Mouse (Mus musculus): ENCODE measurements around the gene Aqp7. TPM values are rescaled to one million over a fixed set of nuclear protein-coding genes. Genes with fewer than 3 reads are reported as not detected.

The Aqp7 gene
- total RNA-seq, 2 experiments from 2014 or later = 30.2 to 49.0 TPM

- DNase-seq = no peak
- intact Hi-C loops (cut with DNase I) = no loop called here
These were observed 16.1 kb upstream of the Aqp7 start for GRCm38 (mm10) chr4:41063894-41064673.

GRCm38 (mm10) chr4:41063351-41063750, 15.4 kb upstream of the Aqp7 start:
- DNase-seq = no peak
- intact Hi-C loops (cut with DNase I) = no loop called here

GRCm38 (mm10) chr4:41057361-41057760, 9.4 kb upstream of the Aqp7 start:
- no peak for DNase-seq
- intact Hi-C loops (cut with DNase I) = no loop called here

- no peak for DNase-seq
- intact Hi-C loops (cut with DNase I) = no loop called here
These were observed 8.9 kb upstream of the Aqp7 start for GRCm38 (mm10) chr4:41056742-41057332.

GRCm38 (mm10) chr4:41056253-41056652, 8.3 kb upstream of the Aqp7 start:
- intact Hi-C loops (cut with DNase I) = no loop called here
- no peak for DNase-seq

- intact Hi-C loops (cut with DNase I) = loop anchor here (2.0 kb wide), 1 partner anchor 232 kb away; no protein-coding TSS in a partner anchor
- DNase-seq = no peak
These were observed 7.2 kb upstream of the Aqp7 start for GRCm38 (mm10) chr4:41055111-41055510.

- DNase-seq = no peak
- intact Hi-C loops (cut with DNase I) = loop anchor here (2.0 kb wide), 2 partner anchors 115 to 175 kb away; no protein-coding TSS in a partner anchor
These were observed 3.8 kb upstream of the Aqp7 start for GRCm38 (mm10) chr4:41051781-41052180.

- intact Hi-C loops (cut with DNase I) = loop anchor here (1.0 to 2.0 kb wide), 4 partner anchors 68 to 339 kb away; no protein-coding TSS in a partner anchor
- peak; percentile 85 to 88 for DNase-seq
These were observed 3.1 kb upstream of the Aqp7 start for GRCm38 (mm10) chr4:41050726-41051675.

- no peak for DNase-seq
- intact Hi-C loops (cut with DNase I) = no loop called here
These were observed 987 bp upstream of the Aqp7 start for GRCm38 (mm10) chr4:41048926-41049325.

- intact Hi-C loops (cut with DNase I) = no loop called here
- no peak for DNase-seq
These were observed 1.6 kb downstream of the Aqp7 start for GRCm38 (mm10) chr4:41046254-41046795.

GRCm38 (mm10) chr4:41045288-41045687, 2.7 kb downstream of the Aqp7 start:
- intact Hi-C loops (cut with DNase I) = loop anchor here (2.0 kb wide), 1 partner anchor 14 kb away; no protein-coding TSS in a partner anchor
- no peak for DNase-seq

- peak in 1 of 2 experiments; percentile 31 for DNase-seq
- intact Hi-C loops (cut with DNase I) = loop anchor here (2.0 kb wide), 1 partner anchor 13 kb away; no protein-coding TSS in a partner anchor
These were observed 4.0 kb downstream of the Aqp7 start for GRCm38 (mm10) chr4:41043961-41044360.

GRCm38 (mm10) chr4:41042880-41043279, 5.1 kb downstream of the Aqp7 start:
- intact Hi-C loops (cut with DNase I) = no loop called here
- no peak for DNase-seq

- DNase-seq = peak in 1 of 2 experiments; percentile 26
- intact Hi-C loops (cut with DNase I) = no loop called here
These were observed 7.0 kb downstream of the Aqp7 start for GRCm38 (mm10) chr4:41040983-41041382.

- DNase-seq = no peak
- intact Hi-C loops (cut with DNase I) = no loop called here
These were observed 10.0 kb downstream of the Aqp7 start for GRCm38 (mm10) chr4:41037942-41038341.

GRCm38 (mm10) chr4:41031242-41031641, 16.7 kb downstream of the Aqp7 start:
- intact Hi-C loops (cut with DNase I) = loop anchor here (2.0 kb wide), 1 partner anchor 14 kb away; no protein-coding TSS in a partner anchor
- DNase-seq = peak in 1 of 2 experiments; percentile 38

GRCm38 (mm10) chr4:41029372-41029771, 18.6 kb downstream of the Aqp7 start:
- no peak for DNase-seq
- intact Hi-C loops (cut with DNase I) = no loop called here

- intact Hi-C loops (cut with DNase I) = no loop called here
- DNase-seq = no peak
These were observed 19.7 kb downstream of the Aqp7 start for GRCm38 (mm10) chr4:41028272-41028671.

- DNase-seq = no peak
- intact Hi-C loops (cut with DNase I) = no loop called here
These were observed 20.1 kb downstream of the Aqp7 start for GRCm38 (mm10) chr4:41027872-41028271.

GRCm38 (mm10) chr4:41026086-41026787, 21.7 kb downstream of the Aqp7 start:
- intact Hi-C loops (cut with DNase I) = no loop called here
- no peak for DNase-seq
